Mouse (Mus musculus) lung, postnatal 36 days (tissue): ENCODE data around the gene Myo3b.

Source experiments
- DNase-seq: peaks from one replicate; pipeline ENCODE4 v3.0.0; 2022; ENCODE audit warnings: mixed read lengths

The Myo3b gene

GRCm38 (mm10) chr2:70133281-70133680 lies 94.4 kb downstream of the Myo3b start:
- no peak for DNase-seq

GRCm38 (mm10) chr2:70137226-70137998 lies 98.5 kb downstream of the Myo3b start:
- DNase-seq, result no peak

- no peak for DNase-seq
Measured at GRCm38 (mm10) chr2:70143543-70144188, 104.7 kb downstream of the Myo3b start.

GRCm38 (mm10) chr2:70146993-70147581 lies 108.2 kb downstream of the Myo3b start:
- DNase-seq, result no peak

- no peak for DNase-seq
Measured at GRCm38 (mm10) chr2:70148821-70149510, 110.0 kb downstream of the Myo3b start.

- no peak for DNase-seq
Measured at GRCm38 (mm10) chr2:70150399-70151035, 111.6 kb downstream of the Myo3b start.

- DNase-seq, result no peak
Measured at GRCm38 (mm10) chr2:70151930-70152329, 113.0 kb downstream of the Myo3b start.

GRCm38 (mm10) chr2:70155226-70155836 lies 116.4 kb downstream of the Myo3b start:
- no peak for DNase-seq

GRCm38 (mm10) chr2:70159543-70159942 lies 120.6 kb downstream of the Myo3b start:
- DNase-seq, result no peak

- no peak for DNase-seq
Measured at GRCm38 (mm10) chr2:70166231-70166630, 127.3 kb downstream of the Myo3b start.

- no peak for DNase-seq
Measured at GRCm38 (mm10) chr2:70167944-70168935, 129.3 kb downstream of the Myo3b start.

- DNase-seq, result no peak
Measured at GRCm38 (mm10) chr2:70170469-70170868, 131.5 kb downstream of the Myo3b start.

- DNase-seq, result no peak
Measured at GRCm38 (mm10) chr2:70176823-70177708, 138.1 kb downstream of the Myo3b start.

- no peak for DNase-seq
Measured at GRCm38 (mm10) chr2:70177709-70178030, 138.7 kb downstream of the Myo3b start.

GRCm38 (mm10) chr2:70178241-70178640 lies 139.3 kb downstream of the Myo3b start:
- DNase-seq, result no peak

- no peak for DNase-seq
Measured at GRCm38 (mm10) chr2:70182150-70182670, 143.3 kb downstream of the Myo3b start.

GRCm38 (mm10) chr2:70187040-70187439 lies 148.1 kb downstream of the Myo3b start:
- DNase-seq, result no peak

- DNase-seq, result no peak
Measured at GRCm38 (mm10) chr2:70195418-70196248, 156.7 kb downstream of the Myo3b start.
